Mouse (Mus musculus) stomach, postnatal 0 days (tissue): ENCODE measurements around the gene Pigq. TPM values are rescaled to one million over a fixed set of nuclear protein-coding genes. Genes with fewer than 3 reads are reported as not detected.

Source experiments
- ATAC-seq: fragments of 200-750 bp; cut with Nextera tagmentation; 2 replicates; pipeline ENCODE4 v1.8.0; 2017; ENCODE audit not compliant: low FRiP score, low TSS enrichment
- DNase-seq: peaks from one replicate; pipeline ENCODE4 v3.0.0-alpha.2; 2016; ENCODE audit warnings: low spot score
- H3K27ac ChIP-seq: fragments of 300-500 bp; sonication (generic); replicated peaks from 2 replicates; pipeline ENCODE4 v1.5.1; 2014; ENCODE audit warnings: mild to moderate bottlenecking, control low read depth
- H3K27me3 ChIP-seq: fragments of 300-500 bp; sonication (generic); 2 replicates; pipeline ENCODE4 v1.6.1; 2014; ENCODE audit warnings: low read length; ENCODE audit not compliant: control insufficient read depth, insufficient read depth
- H3K36me3 ChIP-seq: fragments of 300-500 bp; sonication (generic); 2 replicates; pipeline ENCODE4 v1.6.1; 2014; ENCODE audit warnings: low read length, mixed read lengths; ENCODE audit not compliant: control insufficient read depth, insufficient read depth
- H3K4me1 ChIP-seq: fragments of 300-500 bp; sonication (generic); replicated peaks from 2 replicates; pipeline ENCODE4 v1.6.1; 2014; ENCODE audit warnings: antibody characterized with exemption; ENCODE audit not compliant: control insufficient read depth, insufficient read depth
- H3K4me2 ChIP-seq: fragments of 300-500 bp; sonication (generic); replicated peaks from 2 replicates; pipeline ENCODE4 v1.6.1; 2014; ENCODE audit warnings: low read depth, mild to moderate bottlenecking, control low read depth, moderate library complexity
- H3K4me3 ChIP-seq: fragments of 300-500 bp; sonication (generic); 2 replicates; pipeline ENCODE4 v1.5.1; 2014; ENCODE audit warnings: low read depth, low read length, control low read depth
- H3K9ac ChIP-seq: fragments of 300-500 bp; sonication (generic); 2 replicates; pipeline ENCODE4 v1.6.1; 2014; ENCODE audit warnings: mild to moderate bottlenecking, low read length, control low read depth, mixed read lengths
- H3K9me3 ChIP-seq: fragments of 300-500 bp; sonication (generic); 2 replicates; pipeline ENCODE4 v1.6.1; 2016; ENCODE audit warnings: low read length; ENCODE audit not compliant: control insufficient read depth
- CTCF ChIP-seq: IDR thresholded peaks from 2 replicates; pipeline ENCODE4 v1.5.1; 2016; ENCODE audit warnings: antibody characterized with exemption, low read depth, mild to moderate bottlenecking, moderate library complexity
- EP300 ChIP-seq: optimal IDR thresholded peaks from 2 replicates; pipeline ENCODE3; 2016; ENCODE audit warnings: antibody characterized with exemption
- WGBS: fragments of 180-500 bp; shearing (Covaris S2); extraction: QIAGEN DNeasy Blood & Tissue Kit; methylation state at CpG from one replicate; pipeline ENCODE4 v1.1.7; 2014; 5-methylcytosine and 5-hydroxymethylcytosine counted together
- polyA plus RNA-seq: library from polyadenylated mRNA; unstranded; fragments of >200 nt; fragmentation: Nextera tagmentation; extraction: Ambion mirVana; gene quantifications from 2 replicates; pipeline ENCODE4 v1.2.1, GENCODE M21; 2015

Pigq gene
- polyA plus RNA-seq, 1 experiment from 2014 or later = 25.4 TPM

- 75% methylated on average over 7 of the region's 7 CpGs for WGBS
- H3K36me3 ChIP-seq = peaks cover 4% of the 10 kb centered on the region; the same call in 1 of the 2 replicates
- H3K9ac ChIP-seq = no peak overlapping the region
- H3K9me3 ChIP-seq = no peaks in the 10 kb centered on the region
- H3K4me2 ChIP-seq = no peak overlapping the region
- H3K4me3 ChIP-seq = no peak overlapping the region
- H3K4me1 ChIP-seq = no peaks in the 10 kb centered on the region
- TF ChIP-seq CTCF (no peak), EP300 (no peak)
- ATAC-seq (no peak), DNase-seq (no peak)
- H3K27me3 ChIP-seq = 0 out of 2 replicates have a peak, but pooled peaks cover 4% of the 10 kb centered on the region
- H3K27ac ChIP-seq = no peak overlapping the region
These were observed 11.5 kb upstream of the Pigq start for GRCm38 (mm10) chr17:25956201-25956600.

- 44% methylated on average over 3 of the region's 3 CpGs for WGBS
- no peak overlapping the region for H3K27ac ChIP-seq
These were observed 11.0 kb upstream of the Pigq start for GRCm38 (mm10) chr17:25955736-25956135.

GRCm38 (mm10) chr17:25954671-25955070, 9.9 kb upstream of the Pigq start:
- Histone ChIP-seq H3K4me3 (no peak overlapping the region), H3K9ac (no peak overlapping the region), H3K27me3 (0 out of 2 replicates have a peak, but pooled peaks cover 4% of the 10 kb centered on the region), H3K36me3 (no peaks in the 10 kb centered on the region; the same call in 1 of the 2 replicates), H3K4me1 (no peaks in the 10 kb centered on the region), H3K9me3 (no peaks in the 10 kb centered on the region), H3K4me2 (no peak overlapping the region), H3K27ac (no peak overlapping the region)
- ATAC-seq (no peak), DNase-seq (no peak)
- WGBS = 90% methylated on average over 2 of the region's 2 CpGs
- TF ChIP-seq EP300 (no peak), CTCF (no peak)

More at GRCm38 (mm10) chr17:25955736-25956135, 11.0 kb upstream of the Pigq start:
- TF ChIP-seq CTCF = no peak
- TF ChIP-seq EP300 = no peak
- Histone ChIP-seq H3K9me3 (no peaks in the 10 kb centered on the region), H3K27me3 (0 out of 2 replicates have a peak, but pooled peaks cover 4% of the 10 kb centered on the region), H3K9ac (no peak overlapping the region), H3K4me2 (no peak overlapping the region), H3K4me3 (no peak overlapping the region), H3K36me3 (peaks cover 4% of the 10 kb centered on the region; the same call in 1 of the 2 replicates), H3K4me1 (no peaks in the 10 kb centered on the region)
- ATAC-seq = no peak
- no peak for DNase-seq

DNA sequence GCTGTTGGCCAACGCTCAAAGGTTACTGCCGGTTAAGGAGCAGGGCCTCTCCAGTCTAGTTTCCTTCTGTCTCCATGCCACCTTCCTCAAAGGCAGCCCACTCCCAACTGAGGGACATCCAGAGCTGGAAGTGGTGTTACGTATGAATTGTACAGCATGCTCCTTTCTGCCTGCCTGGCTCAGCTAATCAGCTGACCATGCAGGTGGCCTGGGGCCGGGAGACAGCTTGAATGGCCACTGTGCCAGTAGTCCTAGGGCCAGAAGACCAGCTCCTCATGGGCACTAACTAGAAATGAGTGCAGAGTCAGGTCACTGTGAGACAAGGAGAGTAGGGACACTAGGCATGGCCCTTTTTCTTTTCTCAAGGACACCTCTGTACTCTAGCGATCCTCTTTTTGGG, 8.4 kb upstream of the Pigq start:
- Histone ChIP-seq H3K27ac (no peak overlapping the region), H3K4me1 (no peaks in the 10 kb centered on the region), H3K4me2 (no peak overlapping the region), H3K27me3 (0 out of 2 replicates have a peak, but pooled peaks cover 4% of the 10 kb centered on the region), H3K9ac (no peak overlapping the region), H3K4me3 (no peak overlapping the region), H3K9me3 (no peaks in the 10 kb centered on the region), H3K36me3 (no peaks in the 10 kb centered on the region)
- DNase-seq (no peak), ATAC-seq (no peak)
- WGBS = 76% methylated on average over 5 of the region's 5 CpGs
- TF ChIP-seq CTCF = no peak
- no peak for TF ChIP-seq EP300

- peak within 1 kb of the TSS; percentile 18; the same call in 1 of the 2 replicates for H3K9ac ChIP-seq
- peak; percentile 36 for DNase-seq
- peak within 1 kb of the TSS; percentile 36 for H3K4me3 ChIP-seq
- TF ChIP-seq EP300 (no peak), CTCF (no peak)
- no peaks in the 10 kb centered on the region for H3K9me3 ChIP-seq
- WGBS = 1% methylated on average over 56 of the region's 58 CpGs
- no peak within 1 kb of the TSS for H3K27ac ChIP-seq
- H3K36me3 ChIP-seq = no peaks in the 10 kb centered on the region
- peak within 1 kb of the TSS; percentile 69 for H3K4me2 ChIP-seq
- no peak for ATAC-seq
- H3K4me1 ChIP-seq = no peaks in the 10 kb centered on the region
- 0 out of 2 replicates have a peak, but pooled peaks cover 4% of the 10 kb centered on the region for H3K27me3 ChIP-seq
These were observed 7.3 kb upstream of the Pigq start, which contains the start of gene A930017K11Rik for GRCm38 (mm10) chr17:25951803-25952623. Gene A930017K11Rik, minus strand, starts transcription at chr17:25952565.

DNA sequence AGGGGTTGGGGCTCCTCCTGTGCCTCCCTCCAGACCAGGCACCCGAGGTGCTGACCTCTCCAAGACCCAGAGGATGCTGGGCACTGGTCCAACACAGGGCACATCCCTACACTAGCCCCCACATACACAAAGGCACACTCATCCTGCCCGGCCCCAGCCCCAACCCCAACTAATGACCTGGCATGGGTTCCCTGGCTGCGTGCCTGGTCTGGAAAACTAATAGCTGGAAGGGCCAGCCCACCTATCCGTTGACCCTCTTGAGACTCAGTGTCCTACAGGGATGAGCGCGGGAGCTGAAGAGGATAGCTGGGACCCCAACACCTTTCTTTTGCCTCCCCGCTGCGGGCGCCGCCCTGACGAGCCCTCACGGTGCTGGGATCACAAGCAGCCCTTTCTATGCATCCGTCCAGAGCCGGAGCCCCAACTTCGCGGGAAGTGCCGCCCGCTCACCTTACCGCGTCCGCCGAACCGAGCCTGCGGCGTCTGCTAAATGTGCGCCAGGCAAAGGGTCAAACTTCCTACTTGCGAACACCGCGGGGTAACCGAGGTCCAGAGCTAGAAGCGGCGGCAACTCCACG, 6.6 kb upstream of the Pigq start:
- Histone ChIP-seq H3K27ac (no peak overlapping the region), H3K27me3 (0 out of 2 replicates have a peak, but pooled peaks cover 4% of the 10 kb centered on the region), H3K36me3 (no peaks in the 10 kb centered on the region), H3K4me2 (peak overlapping the region; percentile 69), H3K4me3 (peak overlapping the region; percentile 36), H3K9ac (peak overlapping the region; percentile 18; the same call in 1 of the 2 replicates), H3K4me1 (no peaks in the 10 kb centered on the region), H3K9me3 (no peaks in the 10 kb centered on the region)
- peak; percentile 24; the same call in 1 of the 2 replicates for ATAC-seq
- WGBS = under 1% methylated on average over 33 of the region's 33 CpGs
- peak; percentile 24 for DNase-seq
- TF ChIP-seq CTCF (no peak), EP300 (no peak)
